Mouse (Mus musculus) brain, embryonic 14.5 days (tissue): ENCODE results near the gene Slc9a5.

Source experiments
- CTCF ChIP-seq: fragments of 200-500 bp; IDR thresholded peaks from 2 replicates; pipeline ENCODE4 v1.5.1; 2012; ENCODE audit warnings: inconsistent platforms, mild to moderate bottlenecking, moderate library complexity, borderline replicate concordance; ENCODE audit not compliant: insufficient read depth, insufficient read length; ENCODE audit errors: extremely low read depth
- POLR2A ChIP-seq: fragments of 200-500 bp; IDR thresholded peaks from 2 replicates; pipeline ENCODE4 v1.6.1; 2012; ENCODE audit warnings: mild to moderate bottlenecking, inconsistent platforms, borderline replicate concordance; ENCODE audit not compliant: poor library complexity, insufficient read depth, insufficient read length, severe bottlenecking; ENCODE audit errors: extremely low read depth

DNA sequence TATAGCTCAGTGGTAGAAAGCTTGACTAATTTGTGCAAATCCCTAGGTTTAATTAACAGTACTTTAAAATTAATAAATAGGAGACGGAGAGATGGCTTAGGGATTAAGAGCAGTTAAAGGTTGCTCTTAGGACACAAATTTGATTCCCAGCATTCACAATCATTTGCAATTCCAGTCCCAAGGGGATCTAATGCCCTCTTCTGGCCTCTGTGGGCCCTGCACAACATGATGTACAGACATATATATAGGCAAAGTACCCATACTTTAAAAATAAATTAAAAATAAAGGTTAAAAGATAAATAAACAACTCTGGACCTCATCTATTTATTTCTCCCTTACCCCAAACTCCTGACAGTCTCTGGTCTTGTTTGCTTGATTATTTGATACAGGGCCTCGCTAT lies 70.3 kb downstream of the Slc9a5 start:
- TF ChIP-seq POLR2A (no peak), CTCF (no peak)
